Mouse (Mus musculus) heart, adult 8-10 months (tissue): Measurements from ENCODE around the gene Scarb1. TPM values are rescaled to one million over a fixed set of nuclear protein-coding genes. Genes with fewer than 3 reads are reported as not detected.
"Not testable (repeated sequence)": the region's sequence is repeated elsewhere in the genome, so short reads cannot be mapped to it uniquely, and the experiment has no call there.

Source experiments
- DNase-seq: peaks from one replicate; pipeline ENCODE4 v3.0.0; 2022; ENCODE audit warnings: low spot score
- total RNA-seq, 4 experiments: library from RNA; stranded (reverse); gene quantifications; 2 replicates each; pipeline ENCODE4 v1.2.4; 2022

Gene Scarb1
- total RNA-seq = 10 to 100 TPM; 21.8 to 27.3 (median 25.7) TPM

DNA sequence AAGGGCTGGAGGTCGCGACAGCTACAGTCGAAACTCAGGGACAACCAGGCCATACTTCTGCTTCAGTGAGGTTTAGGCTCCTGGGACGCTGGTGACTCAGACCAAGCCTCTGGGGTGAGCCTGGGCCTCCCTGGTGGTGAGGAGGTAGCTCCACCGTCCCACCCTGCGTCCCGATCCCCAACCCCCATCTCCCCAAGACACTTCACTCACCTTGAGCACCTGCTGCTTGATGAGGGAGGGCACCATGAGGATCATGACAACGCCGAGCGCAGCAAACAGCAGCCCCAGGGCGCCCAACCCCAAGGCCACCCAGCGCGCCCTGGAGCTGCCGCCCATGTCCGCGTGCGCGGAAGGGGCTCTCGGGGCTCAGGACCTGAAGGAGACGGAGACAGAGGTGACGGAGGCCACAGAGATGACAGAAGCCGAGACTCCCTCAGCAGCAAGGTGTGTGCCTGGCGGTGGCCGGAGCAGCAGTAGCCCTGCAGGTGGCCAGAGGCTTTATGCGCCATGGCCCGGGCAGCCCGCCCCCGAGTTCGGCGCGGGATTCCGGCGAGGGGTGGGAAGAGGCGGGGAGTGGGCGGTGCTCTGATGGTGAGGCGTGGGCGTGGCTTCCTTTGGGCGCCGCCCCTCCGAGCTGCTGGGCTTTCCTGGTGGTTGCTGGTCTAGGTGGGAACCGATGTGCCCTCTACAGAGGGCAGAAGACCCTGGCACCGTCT lies at the start of gene Scarb1:
Gene Scarb1 (minus strand): TSS at position 548 of the 716 bp plus-strand sequence.
- DNase-seq = peak; percentile 85

DNA sequence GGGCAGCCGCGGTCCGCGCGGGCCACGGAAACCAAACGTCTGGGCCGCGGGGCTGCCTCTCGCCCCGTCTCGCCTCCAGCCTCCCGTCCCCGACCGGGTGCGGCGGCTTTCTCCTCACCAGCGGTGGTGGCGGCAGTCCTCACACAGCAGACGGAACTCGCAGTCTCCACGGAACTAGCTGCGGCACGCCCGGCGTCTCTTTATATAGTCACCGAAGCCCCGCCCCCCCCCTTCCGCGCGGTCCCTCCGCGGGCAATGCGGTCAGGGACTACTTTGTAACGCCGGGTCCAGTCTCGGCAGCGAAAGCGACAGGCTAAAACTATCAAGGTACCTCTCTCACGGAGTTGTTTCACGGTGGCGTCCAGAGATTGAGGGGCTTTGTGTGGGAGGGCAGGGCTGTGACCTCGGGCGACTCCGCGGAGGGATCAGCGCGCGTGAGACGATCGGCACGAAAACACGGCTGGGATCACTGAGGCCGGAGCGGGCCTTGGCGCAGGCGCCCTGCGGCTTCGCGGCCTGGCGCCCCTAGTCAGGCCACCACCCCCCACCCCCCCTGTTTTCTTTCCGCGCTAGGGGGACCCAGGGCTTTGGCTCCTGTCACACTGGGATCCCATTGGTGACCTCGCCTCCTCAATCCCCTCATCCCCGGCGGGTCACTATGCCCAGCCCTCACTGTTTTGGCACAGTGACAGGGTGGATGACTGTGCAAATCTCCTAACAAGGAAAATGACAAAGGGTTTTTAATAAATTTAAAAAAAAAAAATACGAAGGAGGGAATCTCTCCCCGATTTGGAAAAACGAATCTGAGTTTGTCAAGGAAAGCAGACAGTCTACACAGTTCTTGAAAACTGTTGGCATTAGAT lies 48.9 kb upstream of the Scarb1 start, which contains the start of gene Ubc:
Gene Ubc (minus strand): TSS at position 624 of the 863 bp plus-strand sequence.
- peak; percentile 95 for DNase-seq

DNA sequence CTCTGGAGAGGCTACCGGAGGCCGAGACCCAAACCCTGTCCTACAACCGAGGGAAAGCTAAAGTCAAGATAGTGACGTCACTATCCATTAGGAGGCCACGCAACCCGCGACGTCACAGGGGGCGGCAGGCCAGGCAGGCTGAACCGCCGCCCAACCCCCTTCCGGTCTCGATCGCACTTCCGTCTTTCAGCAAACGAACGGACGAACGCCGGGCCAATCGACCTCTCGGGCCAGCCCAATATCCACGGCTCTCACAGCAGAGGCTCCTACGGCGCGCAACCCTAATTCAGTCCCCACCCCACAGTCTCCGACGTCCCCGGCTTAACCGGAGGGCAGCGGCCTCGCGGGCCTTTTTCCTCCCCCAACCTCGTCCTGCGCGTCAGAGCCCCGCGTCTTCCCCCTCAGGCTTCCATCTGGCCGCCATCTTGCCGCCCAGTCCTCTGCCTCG lies 48.3 kb upstream of the Scarb1 start, which contains the start of gene Gm10382:
Gene Gm10382 (plus strand): TSS at position 192 of the 448 bp plus-strand sequence.
- DNase-seq = peak; percentile 86

DNA sequence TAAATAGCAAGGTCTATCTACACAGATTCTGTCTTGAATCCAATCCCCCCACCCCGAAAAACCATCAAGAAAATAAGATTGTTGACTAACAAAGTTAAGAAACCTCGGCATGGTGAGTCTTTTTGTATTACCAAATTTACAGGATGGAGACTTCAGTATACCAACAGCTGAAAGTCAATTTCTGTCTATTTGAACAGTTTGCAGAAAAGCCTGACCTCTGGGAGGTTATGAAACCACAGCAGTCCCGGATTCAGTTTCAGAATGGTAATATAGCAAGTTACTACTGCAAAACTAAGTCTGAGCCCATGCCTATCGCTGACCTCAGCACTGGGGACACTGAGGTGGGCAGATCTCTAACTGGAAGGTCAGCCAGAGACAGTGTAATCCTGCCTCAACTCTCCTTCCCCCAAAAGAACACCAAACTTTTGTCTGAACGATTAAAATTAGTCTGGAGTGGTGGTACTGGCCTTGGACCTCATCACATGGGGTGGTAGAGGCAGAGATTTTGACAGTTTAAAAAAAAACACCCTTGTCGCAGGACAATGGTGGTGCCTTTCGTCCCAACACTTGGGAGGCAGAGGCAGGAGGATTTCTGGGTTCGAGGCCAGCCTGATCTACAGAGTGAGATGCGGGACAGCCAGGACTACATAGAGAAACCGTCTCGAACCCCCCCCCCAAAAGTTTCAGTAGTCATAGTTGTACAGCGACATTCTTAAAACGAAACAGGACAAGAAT lies 47.6 kb upstream of the Scarb1 start:
- no peak for DNase-seq

DNA sequence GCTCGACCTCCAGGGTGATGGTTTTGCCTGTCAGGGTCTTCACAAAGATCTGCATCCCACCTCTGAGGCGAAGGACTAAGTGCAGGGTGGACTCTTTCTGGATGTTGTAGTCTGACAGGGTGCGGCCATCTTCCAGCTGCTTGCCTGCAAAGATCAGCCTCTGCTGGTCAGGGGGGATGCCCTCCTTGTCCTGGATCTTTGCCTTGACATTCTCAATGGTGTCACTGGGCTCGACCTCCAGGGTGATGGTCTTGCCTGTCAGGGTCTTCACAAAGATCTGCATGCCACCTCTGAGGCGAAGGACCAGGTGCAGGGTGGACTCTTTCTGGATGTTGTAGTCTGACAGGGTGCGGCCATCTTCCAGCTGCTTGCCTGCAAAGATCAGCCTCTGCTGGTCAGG lies 46.4 kb upstream of the Scarb1 start:
- not testable (repeated sequence) for DNase-seq

DNA sequence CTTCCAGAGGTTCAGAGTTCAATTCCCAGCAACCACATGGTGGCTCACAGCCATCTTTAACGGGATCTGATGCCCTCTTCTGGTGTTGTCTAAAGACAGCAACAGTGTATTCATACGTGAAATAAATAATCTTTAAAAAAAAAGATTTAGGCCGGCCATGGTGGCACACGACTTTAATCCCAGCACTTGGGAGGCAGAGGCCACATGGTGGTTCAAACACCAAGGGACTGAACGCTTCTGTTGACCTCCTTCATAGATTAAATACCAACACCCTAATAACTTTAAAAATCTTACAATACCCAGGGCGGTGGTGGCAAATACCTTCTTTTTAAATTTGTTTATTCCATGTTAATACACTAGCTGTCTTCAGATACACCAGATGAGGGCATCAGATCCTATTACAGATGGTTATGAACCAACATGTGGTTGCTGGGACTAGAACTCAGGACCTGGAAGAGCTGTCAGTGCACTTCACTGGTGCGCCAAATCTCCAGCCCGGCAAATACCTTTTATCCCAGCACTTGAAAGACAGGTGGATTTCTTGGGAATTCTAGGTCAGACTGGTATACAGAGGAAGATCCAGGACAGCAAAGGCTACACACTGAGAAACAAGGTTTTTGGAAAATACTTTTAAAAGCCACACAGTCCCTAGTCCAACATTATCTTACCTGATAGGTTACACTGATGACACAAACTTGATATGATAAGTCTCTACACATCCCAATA lies 44.5 kb upstream of the Scarb1 start:
- DNase-seq = no peak

DNA sequence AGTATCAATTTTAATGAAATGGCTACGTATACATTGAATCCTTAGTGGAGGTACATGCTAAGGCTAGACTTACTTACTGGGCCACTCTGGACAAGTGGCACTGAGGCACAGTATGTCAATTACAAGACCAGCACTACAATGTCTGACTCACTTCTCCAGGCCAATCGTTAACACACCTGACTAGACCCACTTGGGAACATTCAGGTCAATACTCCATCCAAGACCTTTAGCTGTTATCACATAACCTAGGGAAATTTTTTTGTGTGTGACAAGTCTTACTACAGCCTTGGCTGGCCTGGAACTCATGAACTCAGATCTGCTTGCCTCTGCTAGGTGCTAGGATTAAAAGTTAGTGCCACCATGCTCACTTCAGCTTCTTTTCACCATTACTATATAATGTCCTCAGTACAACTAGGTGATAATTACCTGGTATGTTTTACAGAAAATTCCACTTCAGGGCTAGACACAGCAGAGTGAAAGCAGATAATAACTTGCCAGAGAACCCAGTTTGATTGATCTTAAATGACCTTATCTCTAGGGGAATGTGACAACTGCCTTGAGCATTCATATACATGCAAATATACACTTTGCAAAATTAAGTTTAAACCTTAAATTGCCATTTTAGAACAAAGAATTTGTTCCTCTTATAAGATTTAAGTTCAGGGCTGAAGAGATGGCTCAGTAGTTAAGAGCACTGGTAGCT lies 43.8 kb upstream of the Scarb1 start:
- DNase-seq = no peak

DNA sequence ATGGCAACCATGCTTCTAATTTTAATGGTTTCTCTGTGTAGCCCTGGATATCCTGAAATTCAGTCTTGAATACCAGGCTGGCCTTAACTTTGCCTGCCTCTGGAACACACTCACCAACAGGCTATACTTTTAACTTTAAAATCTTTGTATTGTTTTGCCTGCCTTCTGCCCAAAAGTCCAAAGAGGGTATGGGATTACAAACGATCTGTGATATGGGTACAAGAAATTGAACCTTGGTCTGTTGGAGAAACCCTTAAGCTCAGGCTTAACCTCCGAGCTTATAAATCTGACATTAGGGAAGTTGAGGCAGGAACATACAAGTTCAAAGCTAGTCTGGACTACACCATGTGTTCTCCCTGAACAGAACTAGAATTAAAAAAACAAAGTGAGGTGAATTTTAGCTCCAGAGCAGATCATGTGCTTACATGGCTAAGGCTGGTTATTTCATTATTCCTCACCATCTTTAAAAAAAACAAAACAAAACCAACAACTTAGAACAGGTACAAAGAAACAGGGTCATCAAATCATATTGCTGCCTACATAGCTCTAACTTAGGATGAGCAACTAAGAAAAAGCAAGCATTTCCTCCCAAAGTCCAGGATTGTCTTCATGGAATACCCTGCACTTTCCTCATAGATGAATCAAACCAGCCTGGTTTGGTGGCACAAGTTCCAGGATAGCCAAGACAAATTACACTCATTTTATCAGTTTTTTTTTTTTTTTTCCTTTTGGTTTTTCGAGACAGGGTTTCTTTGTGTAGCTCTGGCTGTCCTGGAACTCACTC lies 42.9 kb upstream of the Scarb1 start:
- no peak for DNase-seq

DNA sequence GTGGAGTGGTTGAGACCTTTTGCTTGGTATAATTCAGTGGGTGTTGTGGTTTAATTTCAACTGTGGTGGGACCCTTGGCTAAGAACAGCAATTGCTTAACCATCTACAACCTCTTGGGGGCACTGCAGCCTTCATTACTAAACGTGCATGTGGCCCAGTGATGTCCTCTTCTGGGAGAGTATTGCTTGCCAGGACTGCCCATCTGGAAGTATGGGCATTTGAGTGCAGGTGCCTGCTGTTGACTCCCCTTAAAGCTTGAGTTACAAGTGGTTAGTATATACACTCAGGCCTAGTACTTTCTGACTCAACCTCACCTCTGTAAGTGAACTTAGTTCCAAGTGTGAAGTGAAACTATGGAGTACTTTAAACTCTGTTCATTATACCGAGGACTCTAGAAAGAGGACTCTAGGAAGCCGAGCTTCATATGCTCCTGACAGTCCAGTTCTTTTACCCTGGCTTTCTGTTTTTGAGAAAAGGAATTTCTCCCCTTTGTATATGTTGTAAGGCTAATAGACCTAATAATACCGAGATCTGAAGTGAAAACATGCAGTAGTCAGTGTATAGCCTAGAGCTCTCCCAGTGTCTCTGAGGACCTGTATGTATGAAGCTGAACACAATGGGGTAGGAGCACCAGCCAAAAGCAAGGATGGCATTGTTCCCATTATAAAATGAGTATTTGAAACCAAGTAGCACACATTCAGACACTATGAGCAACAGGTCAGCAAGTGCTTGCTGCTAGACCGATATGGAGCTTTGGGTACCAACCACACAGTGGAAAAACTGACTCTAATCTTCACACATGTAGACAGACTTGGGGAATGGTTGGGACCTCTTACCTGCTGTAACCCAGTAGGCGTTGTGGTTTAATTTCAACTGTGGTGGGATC lies 42.0 kb upstream of the Scarb1 start:
- no peak for DNase-seq

DNA sequence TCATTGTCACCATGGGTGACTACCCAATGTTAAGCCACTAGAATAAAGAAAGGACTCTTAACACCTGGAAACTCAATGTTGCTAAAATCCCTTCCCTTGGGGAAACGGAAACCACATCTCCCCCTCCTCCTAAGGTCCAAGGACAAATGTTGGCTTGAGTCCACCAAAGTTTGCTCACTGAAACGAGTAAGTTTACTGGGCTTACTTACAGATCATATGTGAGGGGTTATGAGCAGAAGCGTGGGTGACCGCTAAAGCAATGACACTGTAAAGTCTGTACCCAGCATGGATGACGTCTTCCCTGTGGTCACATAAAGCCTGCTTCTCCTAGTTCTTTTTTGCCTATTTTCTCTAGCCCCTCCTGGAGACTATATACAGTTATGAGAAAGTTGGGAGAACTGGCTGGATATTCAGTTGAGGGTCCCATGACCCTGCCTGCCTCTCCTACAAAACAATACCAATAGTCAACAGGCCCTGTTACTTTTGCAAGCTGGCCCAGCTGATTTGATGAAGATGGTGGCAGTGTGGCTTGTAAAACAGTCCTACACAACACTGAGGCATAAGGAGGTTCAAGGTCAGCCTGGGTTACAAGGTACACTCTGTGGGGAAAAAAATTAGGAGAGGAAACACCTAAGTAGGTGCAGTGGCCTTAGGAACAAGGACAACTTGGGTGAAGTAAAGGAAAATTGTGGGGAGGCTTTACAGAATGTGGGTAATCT lies 41.2 kb upstream of the Scarb1 start:
- DNase-seq = no peak

DNA sequence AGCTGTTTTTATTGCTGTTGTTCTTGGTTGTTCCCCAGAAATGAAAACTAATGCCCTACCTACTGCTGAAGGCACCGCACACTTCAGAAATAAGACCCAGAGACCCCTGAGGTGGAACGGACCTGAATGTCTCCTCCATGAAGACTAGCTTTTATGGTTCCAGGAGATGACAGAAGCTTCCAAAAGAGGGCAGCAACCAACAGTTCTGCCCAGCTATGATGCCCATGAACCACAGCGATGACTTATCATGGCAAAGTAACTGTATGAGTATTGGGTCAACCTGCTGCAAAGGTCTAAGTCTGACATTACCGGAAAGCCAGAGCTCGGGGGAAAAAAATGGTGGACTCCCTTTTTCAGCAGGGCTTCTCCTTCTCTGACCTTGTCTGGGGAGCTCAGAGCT lies 38.0 kb upstream of the Scarb1 start:
- DNase-seq = no peak

DNA sequence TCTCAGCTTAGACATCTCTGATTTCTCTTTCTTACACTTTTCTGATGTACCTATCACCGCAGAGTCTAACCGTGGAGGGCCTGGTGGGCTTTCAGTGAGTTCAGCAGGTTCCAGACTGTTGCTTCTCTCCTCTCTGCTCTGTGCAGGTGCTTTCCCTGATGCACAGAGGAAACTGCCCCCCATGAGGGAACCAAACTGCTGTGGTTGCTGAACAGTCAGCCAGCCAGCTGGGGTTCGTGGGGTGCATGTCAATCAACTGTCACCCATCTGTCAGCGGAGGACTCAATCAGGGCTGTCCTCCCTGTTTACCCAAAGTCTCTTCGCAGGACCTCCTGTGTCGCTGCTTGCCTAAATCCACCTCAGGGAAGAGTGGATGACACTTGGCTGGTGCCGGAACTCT lies 36.3 kb upstream of the Scarb1 start:
- DNase-seq = no peak

DNA sequence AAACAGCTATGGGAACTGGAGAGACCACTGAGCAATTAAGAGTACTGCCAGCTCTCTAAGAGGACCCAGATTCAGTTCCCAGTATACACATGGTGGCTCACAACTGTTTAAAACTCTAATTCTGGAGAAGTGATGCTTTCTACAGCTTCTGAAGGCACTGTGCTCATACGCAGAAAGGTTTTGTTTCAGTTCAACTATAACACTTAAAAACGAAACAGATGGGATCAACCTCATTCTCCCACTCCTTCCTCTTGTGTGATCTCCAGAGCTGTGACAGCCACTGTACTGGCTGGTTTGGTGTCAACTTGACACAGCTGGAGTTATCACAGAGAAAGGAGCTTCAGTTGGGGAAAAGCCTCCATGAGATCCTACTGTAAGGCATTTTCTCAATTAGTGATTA lies 35.0 kb upstream of the Scarb1 start:
- DNase-seq = no peak

DNA sequence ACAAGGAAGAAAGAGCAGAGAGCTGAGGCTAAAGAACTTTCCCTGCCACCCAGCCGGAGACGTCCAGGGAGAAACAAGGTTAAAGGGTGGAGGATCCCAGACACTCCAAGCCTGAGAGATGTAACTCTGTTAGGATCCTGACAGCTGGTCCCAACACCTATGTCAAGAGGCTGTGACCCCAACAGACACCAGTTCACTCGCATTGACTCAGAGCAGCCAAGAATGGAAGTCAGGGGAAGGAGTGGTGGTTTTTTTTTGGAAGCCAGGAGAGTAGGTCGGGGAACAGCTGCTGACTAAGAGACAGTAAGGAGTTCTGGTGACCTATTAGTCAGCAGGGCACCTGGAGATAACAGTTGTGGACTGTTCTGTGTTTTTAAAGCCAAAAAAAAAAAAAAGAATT lies 31.1 kb upstream of the Scarb1 start:
- no peak for DNase-seq

DNA sequence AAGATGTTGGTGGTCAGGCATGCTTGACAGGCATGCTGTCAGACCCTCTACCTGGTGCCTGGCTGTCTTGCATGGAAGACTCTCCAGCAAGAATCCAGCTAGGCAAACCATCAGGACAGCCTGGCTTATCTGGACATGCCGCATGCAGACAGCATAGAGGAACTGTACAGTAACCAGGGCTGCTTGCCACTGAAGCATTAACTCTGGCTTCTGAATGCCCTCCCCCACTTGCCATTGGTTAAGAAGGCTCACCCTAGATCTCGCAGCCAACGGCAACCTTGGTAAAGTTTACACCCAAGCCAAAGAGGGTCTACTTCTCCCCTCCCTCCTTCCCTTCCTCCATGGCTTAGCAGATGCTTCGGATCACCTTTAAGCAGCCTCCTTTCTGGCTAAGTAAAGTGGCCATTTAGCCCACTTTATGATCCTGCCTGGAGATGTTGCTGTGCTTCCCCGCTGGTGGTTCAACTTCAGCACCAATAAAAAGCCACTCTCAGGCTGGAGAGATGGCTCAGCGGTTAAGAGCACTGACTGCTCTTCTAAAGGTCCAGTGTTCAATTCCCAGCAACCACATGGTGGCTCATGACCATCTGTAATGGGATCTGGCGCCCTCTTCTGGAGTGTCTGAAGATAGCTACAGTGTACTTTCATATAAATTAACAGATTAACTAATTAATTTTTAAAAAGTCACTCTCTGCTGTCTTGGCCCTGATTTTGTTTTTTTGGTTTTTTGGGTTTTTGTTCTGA lies 30.2 kb upstream of the Scarb1 start:
- no peak for DNase-seq

DNA sequence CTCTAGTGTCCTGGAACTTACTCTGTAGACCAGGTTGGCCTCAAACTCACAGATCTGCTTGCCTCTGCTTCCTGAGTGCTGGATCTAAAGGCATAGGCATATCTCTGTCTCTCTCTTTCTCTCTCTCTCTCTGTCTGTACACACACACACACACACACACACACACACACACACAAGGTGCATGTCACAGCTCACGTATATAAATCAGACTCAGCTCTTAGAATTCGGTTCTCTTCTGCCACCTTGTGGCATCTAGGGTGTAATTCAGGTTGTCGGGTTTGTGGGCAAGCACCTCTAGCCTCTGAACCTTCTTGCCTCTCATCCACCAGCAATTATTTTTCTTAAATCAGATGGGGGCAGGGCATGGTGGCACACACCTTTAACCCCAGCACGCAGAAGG lies 27.7 kb upstream of the Scarb1 start:
- peak; percentile 66 for DNase-seq

DNA sequence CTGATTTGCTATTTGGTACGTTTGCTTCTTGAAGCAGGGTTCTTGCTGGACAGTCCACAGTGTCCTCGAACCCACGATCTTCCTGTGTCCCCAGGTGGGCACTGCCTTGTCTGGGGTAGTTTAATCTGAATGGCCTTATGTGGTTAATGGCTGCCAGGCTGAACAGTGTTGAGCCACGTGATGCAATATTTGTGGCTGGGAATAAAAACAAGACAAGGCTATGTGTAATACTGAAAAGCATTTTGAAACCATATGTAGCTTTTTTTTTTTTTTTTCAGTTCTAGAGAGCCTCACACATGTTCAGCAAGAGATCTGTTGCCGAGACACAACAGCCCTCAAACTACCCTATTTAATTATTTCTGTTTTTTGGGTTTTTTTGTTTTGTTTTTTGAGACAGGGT lies 27.3 kb upstream of the Scarb1 start:
- DNase-seq = no peak
